Mouse (Mus musculus): ENCODE measurements around the gene Nsun2. TPM values are rescaled to one million over a fixed set of nuclear protein-coding genes. Genes with fewer than 3 reads are reported as not detected.
"Not testable (repeated sequence)": the region's sequence is repeated elsewhere in the genome, so short reads cannot be mapped to it uniquely, and the experiment has no call there.

Nsun2 gene
- total and polyA plus RNA-seq, 2 experiments from 2014 or later, result 21.8 to 34.2 TPM

DNA sequence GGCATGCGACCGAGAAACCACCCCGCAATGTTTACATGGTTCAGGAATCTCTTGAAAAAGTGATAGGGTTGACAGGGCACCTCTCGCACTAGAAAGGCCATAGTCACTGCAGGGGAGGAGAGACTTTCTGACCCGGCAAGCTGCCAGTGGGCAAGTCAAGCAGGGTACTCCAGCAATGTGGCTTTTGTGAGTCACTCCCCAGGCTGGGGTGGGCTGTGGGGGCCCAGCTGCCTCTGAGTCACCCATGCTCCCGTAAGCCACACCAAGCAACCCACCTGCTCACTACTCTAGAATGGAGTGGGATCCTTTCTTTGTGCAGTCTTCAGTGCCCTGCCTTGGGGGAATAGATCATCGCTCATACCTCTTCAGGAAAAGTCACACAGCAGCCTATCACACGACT, 59.9 kb downstream of the Nsun2 start:
- no peak for ATAC-seq (ENCODE audit: insufficient read depth, low read depth)
- Histone ChIP-seq H3K4me2 (ENCODE audit: low read depth, low read length) (no peak overlapping the region), H3K27ac (ENCODE audit: low read depth) (no peak overlapping the region), H3K9me3 (replicated peaks; ENCODE audit: control insufficient read depth, low read length) (no peaks in the 10 kb centered on the region), H3K9ac (replicated peaks; ENCODE audit: low read depth, low read length) (no peak overlapping the region), H3K36me3 (replicated peaks; ENCODE audit: control insufficient read depth, insufficient read depth, low read length) (no peaks in the 10 kb centered on the region), H3K27me3 (ENCODE audit: control insufficient read depth, insufficient read depth, low read length) (no peaks in the 10 kb centered on the region), H3K4me1 (ENCODE audit: control insufficient read depth, insufficient read depth) (no peaks in the 10 kb centered on the region), H3K4me3 (ENCODE audit: low read depth, low read length) (no peak overlapping the region)
- WGBS, result 51% methylated on average over 8 of the region's 8 CpGs
- no peak for DNase-seq (ENCODE audit: low spot score)
- TF ChIP-seq CTCF (IDR thresholded peaks at IDR 0.05; ENCODE audit: low read depth) (no peak), EP300 (IDR thresholded peaks at IDR 0.05; ENCODE audit: low read depth) (no peak)

DNA sequence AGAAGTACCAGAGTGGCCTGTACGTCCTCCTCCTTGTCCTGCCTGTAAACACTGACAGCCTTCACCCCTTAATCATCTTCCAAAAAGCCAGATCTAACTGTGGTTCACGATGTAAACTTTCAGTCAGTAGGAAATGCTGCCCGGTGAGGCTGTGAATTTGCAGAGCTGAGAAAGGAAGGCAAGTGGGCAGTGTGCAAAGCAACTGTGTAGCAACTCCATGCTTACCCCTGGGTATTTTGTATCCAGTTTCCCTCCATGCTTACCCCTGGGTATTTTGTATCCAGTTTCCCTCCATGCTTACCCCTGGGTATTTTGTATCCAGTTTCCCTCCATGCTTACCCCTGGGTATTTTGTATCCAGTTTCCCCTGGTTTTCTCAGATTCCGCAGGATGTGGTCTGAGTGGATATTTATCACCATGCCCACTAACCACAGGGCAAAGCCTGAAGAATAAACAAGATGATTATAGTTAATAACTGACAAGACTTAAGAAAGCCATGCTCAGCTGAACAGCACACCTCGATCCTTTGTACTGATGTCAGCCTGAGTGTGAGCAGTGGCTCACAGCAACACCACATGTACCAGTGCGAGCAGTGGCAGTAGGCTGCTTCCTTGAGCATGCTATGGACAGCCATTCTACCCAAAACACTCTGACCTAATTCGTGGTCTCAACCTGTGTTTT, 61.2 kb downstream of the Nsun2 start:
- H3K4me2 ChIP-seq (ENCODE audit: low read depth, low read length), result no peak overlapping the region
- ATAC-seq (ENCODE audit: insufficient read depth, low read depth), result no peak
- H3K36me3 ChIP-seq (replicated peaks; ENCODE audit: control insufficient read depth, insufficient read depth, low read length), result no peaks in the 10 kb centered on the region
- H3K4me3 ChIP-seq (ENCODE audit: low read depth, low read length), result no peak overlapping the region
- 75% methylated on average over 7 of the region's 7 CpGs for WGBS
- no peaks in the 10 kb centered on the region for H3K4me1 ChIP-seq (ENCODE audit: control insufficient read depth, insufficient read depth)
- H3K9ac ChIP-seq (replicated peaks; ENCODE audit: low read depth, low read length), result no peak overlapping the region
- TF ChIP-seq EP300 (IDR thresholded peaks at IDR 0.05; ENCODE audit: low read depth) (no peak), CTCF (IDR thresholded peaks at IDR 0.05; ENCODE audit: low read depth) (no peak)
- no peaks in the 10 kb centered on the region for H3K9me3 ChIP-seq (replicated peaks; ENCODE audit: control insufficient read depth, low read length)
- H3K27me3 ChIP-seq (ENCODE audit: control insufficient read depth, insufficient read depth, low read length), result no peaks in the 10 kb centered on the region
- no peak for DNase-seq (ENCODE audit: low spot score)
- no peak overlapping the region for H3K27ac ChIP-seq (ENCODE audit: low read depth)

DNA sequence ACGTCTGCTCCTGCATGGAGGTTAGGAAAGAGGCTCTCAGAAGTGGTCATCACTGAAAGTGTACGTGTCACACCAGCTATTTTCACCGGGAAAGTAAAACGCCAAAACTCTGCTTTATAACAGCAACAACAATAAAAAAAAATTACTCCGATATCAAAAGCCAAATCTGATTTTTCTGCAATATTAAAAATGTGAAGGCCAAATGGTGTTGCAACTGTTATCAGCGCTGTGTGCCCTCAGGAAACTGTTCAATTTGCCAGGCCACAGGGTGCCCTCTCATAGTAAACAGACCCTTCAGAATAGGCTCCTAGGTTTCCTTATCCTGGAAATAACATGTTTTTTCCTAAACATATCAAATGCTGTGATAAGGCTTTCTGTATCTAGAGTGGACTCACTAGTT, 62.4 kb downstream of the Nsun2 start:
- Histone ChIP-seq H3K36me3 (replicated peaks; ENCODE audit: control insufficient read depth, insufficient read depth, low read length) (no peaks in the 10 kb centered on the region), H3K9ac (replicated peaks; ENCODE audit: low read depth, low read length) (no peak overlapping the region), H3K4me1 (ENCODE audit: control insufficient read depth, insufficient read depth) (no peaks in the 10 kb centered on the region), H3K9me3 (replicated peaks; ENCODE audit: control insufficient read depth, low read length) (no peaks in the 10 kb centered on the region), H3K27me3 (ENCODE audit: control insufficient read depth, insufficient read depth, low read length) (no peaks in the 10 kb centered on the region), H3K4me2 (ENCODE audit: low read depth, low read length) (no peak overlapping the region), H3K4me3 (ENCODE audit: low read depth, low read length) (no peak overlapping the region), H3K27ac (ENCODE audit: low read depth) (no peak overlapping the region)
- no peak for TF ChIP-seq CTCF (IDR thresholded peaks at IDR 0.05; ENCODE audit: low read depth)
- TF ChIP-seq EP300 (IDR thresholded peaks at IDR 0.05; ENCODE audit: low read depth), result no peak
- no peak for DNase-seq (ENCODE audit: low spot score)
- 84% methylated on average over 6 of the region's 6 CpGs for whole genome bisulfite sequencing
- no peak for ATAC-seq (ENCODE audit: insufficient read depth, low read depth)

DNA sequence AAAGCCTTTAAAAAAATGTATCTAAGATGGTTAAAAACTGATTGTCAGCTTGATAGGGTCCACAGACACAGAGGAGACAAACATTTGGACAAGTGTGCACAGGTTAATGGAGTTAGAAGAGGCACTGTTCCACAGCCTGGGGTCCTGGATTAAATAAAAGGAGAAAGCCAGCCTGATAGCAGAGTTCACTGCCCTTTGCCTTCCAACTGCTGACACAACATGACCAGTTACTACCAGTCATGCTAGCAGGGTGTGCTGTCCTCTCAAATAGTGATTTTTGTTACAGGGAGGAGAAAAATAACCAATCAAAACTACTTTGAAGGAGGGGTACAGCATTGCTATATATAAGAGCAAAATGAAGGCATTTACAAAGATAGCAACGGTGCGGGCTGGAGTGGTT, 63.0 kb downstream of the Nsun2 start:
- no peak overlapping the region for H3K9ac ChIP-seq (replicated peaks; ENCODE audit: low read depth, low read length)
- H3K9me3 ChIP-seq (replicated peaks; ENCODE audit: control insufficient read depth, low read length), result no peaks in the 10 kb centered on the region
- DNase-seq (ENCODE audit: low spot score), result no peak
- H3K36me3 ChIP-seq (replicated peaks; ENCODE audit: control insufficient read depth, insufficient read depth, low read length), result no peaks in the 10 kb centered on the region
- TF ChIP-seq CTCF (IDR thresholded peaks at IDR 0.05; ENCODE audit: low read depth), result no peak
- no peak for TF ChIP-seq EP300 (IDR thresholded peaks at IDR 0.05; ENCODE audit: low read depth)
- H3K4me1 ChIP-seq (ENCODE audit: control insufficient read depth, insufficient read depth), result no peaks in the 10 kb centered on the region
- H3K27ac ChIP-seq (ENCODE audit: low read depth), result no peak overlapping the region
- no peak for ATAC-seq (ENCODE audit: insufficient read depth, low read depth)
- WGBS, result 72% methylated on average over 2 of the region's 2 CpGs
- H3K27me3 ChIP-seq (ENCODE audit: control insufficient read depth, insufficient read depth, low read length), result no peaks in the 10 kb centered on the region
- no peak overlapping the region for H3K4me2 ChIP-seq (ENCODE audit: low read depth, low read length)
- no peak overlapping the region for H3K4me3 ChIP-seq (ENCODE audit: low read depth, low read length)

DNA sequence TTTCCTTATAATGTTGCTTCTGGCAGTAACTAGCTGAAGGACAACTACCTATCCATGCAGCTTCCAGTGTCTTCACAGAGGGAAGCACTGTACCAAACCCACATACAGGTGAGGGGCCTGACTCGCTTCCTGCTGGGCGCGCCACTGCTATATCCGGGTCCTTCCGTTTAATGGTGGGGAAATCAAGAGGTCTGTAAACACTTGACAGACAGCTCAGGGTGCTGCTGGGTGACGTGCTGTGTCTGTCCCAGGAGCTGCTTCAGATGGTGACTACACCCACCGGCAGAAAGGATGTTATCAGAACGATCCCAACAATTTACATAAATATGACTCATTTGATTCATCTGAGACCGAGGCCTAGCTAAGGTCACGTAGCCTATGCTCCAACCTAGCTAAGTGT, 65.3 kb downstream of the Nsun2 start:
- no peaks in the 10 kb centered on the region for H3K36me3 ChIP-seq (replicated peaks; ENCODE audit: control insufficient read depth, insufficient read depth, low read length)
- no peaks in the 10 kb centered on the region for H3K4me1 ChIP-seq (ENCODE audit: control insufficient read depth, insufficient read depth)
- H3K4me2 ChIP-seq (ENCODE audit: low read depth, low read length), result no peak overlapping the region
- 78% methylated on average over 10 of the region's 10 CpGs for WGBS
- H3K4me3 ChIP-seq (ENCODE audit: low read depth, low read length), result no peak overlapping the region
- DNase-seq (ENCODE audit: low spot score) (no peak), ATAC-seq (ENCODE audit: insufficient read depth, low read depth) (no peak)
- H3K27me3 ChIP-seq (ENCODE audit: control insufficient read depth, insufficient read depth, low read length), result no peaks in the 10 kb centered on the region
- H3K9ac ChIP-seq (replicated peaks; ENCODE audit: low read depth, low read length), result no peak overlapping the region
- no peak overlapping the region for H3K27ac ChIP-seq (ENCODE audit: low read depth)
- no peaks in the 10 kb centered on the region for H3K9me3 ChIP-seq (replicated peaks; ENCODE audit: control insufficient read depth, low read length)
- no peak for TF ChIP-seq CTCF (IDR thresholded peaks at IDR 0.05; ENCODE audit: low read depth)
- no peak for TF ChIP-seq EP300 (IDR thresholded peaks at IDR 0.05; ENCODE audit: low read depth)

DNA sequence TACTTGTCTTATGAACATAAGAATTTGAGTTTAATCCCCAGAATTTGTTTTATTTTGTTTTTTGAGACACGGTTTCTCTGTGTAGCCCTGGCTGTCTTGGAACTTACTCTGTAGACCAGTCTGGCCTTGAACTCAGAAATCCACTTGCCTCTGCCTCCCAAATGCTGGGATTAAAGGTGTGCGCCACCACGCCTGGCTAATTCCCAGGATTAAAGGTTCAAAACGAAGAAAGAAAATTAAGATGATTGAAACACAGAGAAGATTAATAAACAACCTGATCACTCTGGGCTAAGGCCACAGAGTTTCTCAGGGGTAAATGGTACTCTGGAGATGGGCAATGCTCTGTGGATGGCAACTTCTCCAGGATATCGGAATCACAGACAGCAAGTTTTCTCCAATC, 67.3 kb downstream of the Nsun2 start:
- not testable (repeated sequence) for H3K36me3 ChIP-seq (replicated peaks; ENCODE audit: control insufficient read depth, insufficient read depth, low read length); H3K9me3 ChIP-seq (replicated peaks; ENCODE audit: control insufficient read depth, low read length); H3K4me2 ChIP-seq (ENCODE audit: low read depth, low read length); H3K27ac ChIP-seq (ENCODE audit: low read depth); H3K4me1 ChIP-seq (ENCODE audit: control insufficient read depth, insufficient read depth); H3K4me3 ChIP-seq (ENCODE audit: low read depth, low read length); H3K27me3 ChIP-seq (ENCODE audit: control insufficient read depth, insufficient read depth, low read length); ATAC-seq (ENCODE audit: insufficient read depth, low read depth); H3K9ac ChIP-seq (replicated peaks; ENCODE audit: low read depth, low read length); DNase-seq (ENCODE audit: low spot score)
- WGBS, result 83% methylated on average over 5 of the region's 5 CpGs
